20 mouse cellular contexts compared by ENCODE assay signal in genomic region chr10:84859556-84860380, GRCm38 (mm10). TPM values are rescaled to one million over a fixed set of nuclear protein-coding genes. Genes with fewer than 3 reads are reported as not detected.
DNase-seq lines count a peak whose midpoint lies in the region; ATAC-seq lines count a peak whose summit lies in the region.
"Had no signal": no experiment of that assay in that cellular context is flagged by ENCODE, and none has a peak within 500 bp of the region (broad histone marks: within the 10 kb centered on the region; RNA-seq: fewer than 3 reads in every experiment).

No protein-coding gene starts in this region.

- peaks cover 72% of the 10 kb centered on the region for H3K4me1 ChIP-seq in forebrain, embryonic 10.5 days
- peaks cover 23% of the 10 kb centered on the region for H3K4me1 ChIP-seq in forebrain, embryonic 15.5 days
- H3K4me1 ChIP-seq in neural tube, embryonic 12.5 days, result peaks cover 24% of the 10 kb centered on the region
- H3K4me1 ChIP-seq in limb, embryonic 11.5 days (ENCODE audit: control insufficient read depth, insufficient read depth, low read length), result peaks cover 13% of the 10 kb centered on the region

- no peak overlapping the region for H3K9ac ChIP-seq in forebrain, embryonic 15.5 days (replicated peaks)
- H3K9ac ChIP-seq in neural tube, embryonic 12.5 days, result no peak overlapping the region
- no peak overlapping the region for H3K9ac ChIP-seq in limb, embryonic 11.5 days (ENCODE audit: low read length)
- H3K9ac ChIP-seq: heart, embryonic 12.5 days had no signal

- H3K27ac ChIP-seq in forebrain, embryonic 10.5 days, result peak overlapping the region; percentile 81
- H3K27ac ChIP-seq in forebrain, embryonic 15.5 days (replicated peaks), result no peak overlapping the region
- no peak overlapping the region for H3K27ac ChIP-seq in neural tube, embryonic 12.5 days
- no peak overlapping the region for H3K27ac ChIP-seq in limb, embryonic 11.5 days (replicated peaks; ENCODE audit: low read depth, low read length)
- H3K27ac ChIP-seq: stomach, postnatal 0 days had no signal

- ATAC-seq in forebrain, embryonic 15.5 days (replicated peaks), result no peak
- ATAC-seq in neural tube, embryonic 12.5 days (ENCODE audit: low FRiP score, low read depth), result no peak; the same call in 1 of the 2 replicates
- no peak for ATAC-seq in limb, embryonic 11.5 days (ENCODE audit: insufficient number of reproducible peaks, low FRiP score, low TSS enrichment, low read depth)
- ATAC-seq: intestine, postnatal 0 days; Patski had no signal

- peak; percentile 52 for DNase-seq in forebrain, embryonic 10.5 days (ENCODE audit: extremely low spot score, low spot score)
- DNase-seq in neural tube, embryonic 10.5 days (ENCODE audit: extremely low spot score, low spot score), result no peak
- no peak for DNase-seq in limb, embryonic 11.5 days (ENCODE audit: low spot score)
- no peak for DNase-seq in frontal cortex, postnatal 25 days (ENCODE audit: low spot score in 2 of 2)
- no peak for DNase-seq in adipocyte (ENCODE audit: low spot score)
- no peak for DNase-seq in left cerebral cortex, postnatal 36 days (ENCODE audit: low spot score in 2 of 2)
- DNase-seq: cerebellum, adult 11 months; cerebellum, postnatal 36 days; gastrocnemius, postnatal 36 days; heart, postnatal 36 days; kidney, postnatal 10 days; lung, postnatal 14 days; thymus, postnatal 14 days had no signal

- H3K4me2 ChIP-seq in forebrain, embryonic 15.5 days (replicated peaks), result no peak overlapping the region
- H3K4me2 ChIP-seq in neural tube, embryonic 12.5 days (replicated peaks), result peak overlapping the region; percentile 4; the same call in 1 of the 2 replicates
- 0 out of 2 replicates have a peak overlapping the region, but pooled peaks have one; percentile 12 for H3K4me2 ChIP-seq in limb, embryonic 11.5 days (ENCODE audit: low read depth, severe bottlenecking)
- H3K4me2 ChIP-seq: heart, embryonic 12.5 days had no signal

- intact Hi-C loops in left cerebral cortex, postnatal 36 days (cut with DNase I), result no loop called here

- peak overlapping the region; percentile 19; the same call in 1 of the 2 replicates for H3K4me3 ChIP-seq in forebrain, embryonic 10.5 days
- H3K4me3 ChIP-seq in forebrain, embryonic 15.5 days, result no peak overlapping the region
- no peak overlapping the region for H3K4me3 ChIP-seq in neural tube, embryonic 12.5 days
- H3K4me3 ChIP-seq in limb, embryonic 11.5 days (ENCODE audit: low read depth, low read length), result no peak overlapping the region
- H3K4me3 ChIP-seq: heart, embryonic 12.5 days had no signal

- H3K36me3 ChIP-seq in forebrain, embryonic 10.5 days (replicated peaks), result peaks cover 58% of the 10 kb centered on the region
- H3K36me3 ChIP-seq in forebrain, embryonic 15.5 days, result no peaks in the 10 kb centered on the region
- peaks cover 33% of the 10 kb centered on the region for H3K36me3 ChIP-seq in neural tube, embryonic 12.5 days
- no peaks in the 10 kb centered on the region for H3K36me3 ChIP-seq in limb, embryonic 11.5 days (ENCODE audit: control insufficient read depth, insufficient read depth, low read length)
- H3K36me3 ChIP-seq: heart, embryonic 12.5 days had no signal

- peaks cover 77% of the 10 kb centered on the region for H3K27me3 ChIP-seq in forebrain, embryonic 10.5 days (ENCODE audit: poor library complexity, severe bottlenecking)
- H3K27me3 ChIP-seq in forebrain, embryonic 15.5 days, result no peaks in the 10 kb centered on the region
- H3K27me3 ChIP-seq in neural tube, embryonic 12.5 days (replicated peaks), result no peaks in the 10 kb centered on the region; the same call in 1 of the 2 replicates
- H3K27me3 ChIP-seq in limb, embryonic 11.5 days (ENCODE audit: control insufficient read depth, insufficient read depth, low read length), result no peaks in the 10 kb centered on the region
- H3K27me3 ChIP-seq: CH12.LX, Patski had no signal

- no peaks in the 10 kb centered on the region; the same call in 1 of the 2 replicates for H3K9me3 ChIP-seq in forebrain, embryonic 10.5 days
- H3K9me3 ChIP-seq in forebrain, embryonic 15.5 days, result no peaks in the 10 kb centered on the region
- no peaks in the 10 kb centered on the region for H3K9me3 ChIP-seq in neural tube, embryonic 12.5 days
- H3K9me3 ChIP-seq in limb, embryonic 11.5 days (ENCODE audit: control insufficient read depth, low read length), result no peaks in the 10 kb centered on the region
- H3K9me3 ChIP-seq: heart, embryonic 12.5 days had no signal

- 15% methylated on average over 13 of the region's 13 CpGs for WGBS in forebrain, embryonic 10.5 days
- 5% methylated on average over 13 of the region's 13 CpGs for WGBS in forebrain, embryonic 15.5 days
- WGBS in neural tube, embryonic 12.5 days, result 21% methylated on average over 13 of the region's 13 CpGs
- 41% methylated on average over 13 of the region's 13 CpGs for WGBS in limb, embryonic 11.5 days

RNA-seq across cellular contexts. Expression of gene Ric8b, which starts 57.6 kb away (rescaled TPM):
- polyA plus RNA-seq in forebrain, embryonic 10.5 days (2016; fragmentation: Nextera tagmentation; extraction: Ambion mirVana), result 25.3 and 27.8 TPM in 2 replicates
- 40.5 and 43.6 TPM in 2 replicates for polyA plus RNA-seq in forebrain, embryonic 15.5 days (2015; fragmentation: Nextera tagmentation; extraction: Ambion mirVana)
- 43.2 and 44.1 TPM in 2 replicates for polyA plus RNA-seq in neural tube, embryonic 12.5 days (2016; fragmentation: Nextera tagmentation; extraction: Ambion mirVana)
- polyA plus RNA-seq in limb, embryonic 11.5 days (2014; fragmentation: Nextera tagmentation; extraction: Ambion mirVana), result 26.0 and 28.2 TPM in 2 replicates
- total RNA-seq in left cerebral cortex, postnatal 36 days (2021), result 10 to 100 TPM; 46.4 to 64.5 TPM
